ENCODE assay signal across 8 mouse cellular contexts in the genomic region with DNA sequence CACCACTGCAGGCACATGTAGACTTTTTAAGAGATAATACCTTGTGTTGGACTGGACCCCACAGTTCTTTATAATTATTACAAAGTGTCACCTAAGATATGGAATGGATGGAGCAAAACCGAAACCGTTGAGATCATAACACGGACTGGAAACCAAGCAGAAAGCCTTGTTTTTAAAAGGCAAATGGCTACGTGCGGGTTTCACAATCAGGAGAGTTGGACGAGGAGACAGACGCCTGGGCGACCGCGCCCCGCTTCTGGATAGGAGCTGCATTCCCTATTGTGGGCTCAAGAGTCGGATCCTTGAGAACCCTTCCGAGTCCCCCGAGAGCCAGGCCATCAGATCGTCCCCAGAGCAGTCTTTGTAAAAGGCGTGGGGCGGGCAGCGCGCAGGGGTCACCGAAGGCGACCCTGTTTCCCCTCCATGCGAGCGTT. TPM values are rescaled to one million over a fixed set of nuclear protein-coding genes. Genes with fewer than 3 reads are reported as not detected.
DNase-seq lines count a peak whose midpoint lies in the region; ATAC-seq and TF ChIP-seq lines count a peak whose summit lies in the region.

No protein-coding gene starts in this region.

- H3K4me3 ChIP-seq in liver, adult 2 months (ENCODE audit: insufficient read depth, low read depth, low read length), result peak overlapping the region; percentile 94

- TF ChIP-seq CTCF in liver, adult 2 months (IDR thresholded peaks at IDR 0.05; ENCODE audit: low read depth, low read length), result no peak

- H3K79me2 ChIP-seq in liver, adult 2 months (ENCODE audit: control insufficient read depth, insufficient read depth, low read length), result peaks cover 25% of the 10 kb centered on the region; the same call in 1 of the 2 replicates

- H3K36me3 ChIP-seq in liver, adult 2 months (ENCODE audit: control insufficient read depth, insufficient read depth, low read length), result no peaks in the 10 kb centered on the region

- peak; percentile 15 for ATAC-seq in granulocyte monocyte progenitor cell, adult 5-6 weeks (replicated peaks; ENCODE audit: poor library complexity, severe bottlenecking)

- under 1% methylated on average over 23 of the region's 23 CpGs for WGBS in liver, adult 2 months

- H3K27me3 ChIP-seq in liver, adult 2 months (ENCODE audit: control insufficient read depth, insufficient read depth, low read length), result no peaks in the 10 kb centered on the region

- H3K9ac ChIP-seq in liver, adult 2 months (ENCODE audit: low read depth, low read length), result peak overlapping the region; percentile 94

- H3K4me1 ChIP-seq in liver, adult 2 months (ENCODE audit: control insufficient read depth, insufficient read depth, low read length), result peaks cover 13% of the 10 kb centered on the region

- no peak for TF ChIP-seq POLR2A in liver, adult 2 months (IDR thresholded peaks at IDR 0.05; ENCODE audit: extremely low read depth, insufficient read depth, low read length)

- peak overlapping the region; percentile 77 for H3K27ac ChIP-seq in liver, adult 2 months (replicated peaks; ENCODE audit: insufficient read depth, low read depth, low read length)

- peak; percentile 51 for DNase-seq in liver, adult 2 months (ENCODE audit: extremely low read depth, low read depth, low spot score)
- no peak for DNase-seq in liver
- DNase-seq in brain, embryonic 18.5 days (ENCODE audit: low read depth, low spot score), result peak; percentile 28
- peak; percentile 48 for DNase-seq in lung, postnatal 36 days
- no peak for DNase-seq in adrenal gland, postnatal 4 days (ENCODE audit: low spot score in 2 of 2)
- no peak for DNase-seq in thymus, postnatal 25 days
- no peak for DNase-seq in layer of hippocampus, adult 9-10 months (ENCODE audit: low spot score)

RNA-seq across cellular contexts. Expression of gene Cpsf2, which starts 0.6 kb away (rescaled TPM):
- total RNA-seq in liver, adult 2 months (2014; rRNA removed), result 7.7 and 9.2 TPM in 2 replicates
- polyA plus RNA-seq in liver, adult 2 months (2012; rRNA removed), result 2.7 and 3.1 TPM in 2 replicates
- 21.9 and 24.9 TPM in 2 replicates for total RNA-seq in granulocyte monocyte progenitor cell, adult 5-6 weeks (2014; fragmentation: Nextera tagmentation)
- total RNA-seq in granulocyte monocyte progenitor cell, adult 5-6 weeks (2017), result 55.8 and 57.1 TPM in 2 replicates
- 10 to 100 TPM; 35.1 to 35.7 TPM for total RNA-seq in adrenal gland, postnatal 4 days (2021)

RNA-seq across cellular contexts. Expression of gene Atxn3, which starts 17.1 kb away (rescaled TPM):
- 13.9 and 14.1 TPM in 2 replicates for total RNA-seq in liver, adult 2 months (2014; rRNA removed)
- polyA plus RNA-seq in liver, adult 2 months (2012; rRNA removed), result 2.4 and 2.7 TPM in 2 replicates
- total RNA-seq in granulocyte monocyte progenitor cell, adult 5-6 weeks (2014; fragmentation: Nextera tagmentation), result 28.8 and 31.3 TPM in 2 replicates
- total RNA-seq in granulocyte monocyte progenitor cell, adult 5-6 weeks (2017), result 56.4 and 74.5 TPM in 2 replicates
- 10 to 100 TPM; 19.3 to 20.3 TPM for total RNA-seq in adrenal gland, postnatal 4 days (2021)

Comparison
In these comparisons a context has a peak if more than half of its experiments do, and no peak if none do; other contexts are left out.
1. DNase-seq: peak in liver, adult 2 months (single experiment), brain, embryonic 18.5 days (single experiment) and lung, postnatal 36 days (single experiment); none in liver (single experiment), adrenal gland, postnatal 4 days (0 of 2), thymus, postnatal 25 days (single experiment) and layer of hippocampus, adult 9-10 months (single experiment).